8 mouse cellular contexts compared by ENCODE assay signal in genomic region chr6:128088746-128089523, GRCm38 (mm10). TPM values are rescaled to one million over a fixed set of nuclear protein-coding genes. Genes with fewer than 3 reads are reported as not detected.
DNase-seq lines count a peak whose midpoint lies in the region; ATAC-seq and TF ChIP-seq lines count a peak whose summit lies in the region.

No protein-coding gene starts in this region.

- 0 out of 2 replicates have a peak overlapping the region, but pooled peaks have one; percentile 43 for H3K9ac ChIP-seq in heart, embryonic 11.5 days (ENCODE audit: low read depth, low read length)
- no peak overlapping the region for H3K9ac ChIP-seq in midbrain, postnatal 0 days (replicated peaks; ENCODE audit: low read length, poor library complexity, severe bottlenecking)
- H3K9ac ChIP-seq in heart, postnatal 0 days (replicated peaks; ENCODE audit: low read depth, low read length): no peak overlapping the region

- H3K27ac ChIP-seq in heart, embryonic 11.5 days (ENCODE audit: low read depth, low read length): peak overlapping the region; percentile 29; the same call in 1 of the 2 replicates
- H3K27ac ChIP-seq in midbrain, embryonic 10.5 days (replicated peaks): peak overlapping the region; percentile 65
- H3K27ac ChIP-seq in midbrain, postnatal 0 days (ENCODE audit: low read depth, low read length): no peak overlapping the region
- peak overlapping the region; percentile 26 for H3K27ac ChIP-seq in heart, postnatal 0 days (ENCODE audit: low read depth)

- no peak for ATAC-seq in heart, embryonic 11.5 days (replicated peaks; ENCODE audit: insufficient number of reproducible peaks, low FRiP score, low TSS enrichment)
- ATAC-seq in midbrain, postnatal 0 days (ENCODE audit: low FRiP score): no peak
- ATAC-seq in heart, postnatal 0 days (ENCODE audit: insufficient read depth, low read depth): no peak

- no peaks in the 10 kb centered on the region for H3K9me3 ChIP-seq in heart, embryonic 11.5 days (replicated peaks; ENCODE audit: control insufficient read depth, low read length)
- H3K9me3 ChIP-seq in midbrain, embryonic 10.5 days (replicated peaks): no peaks in the 10 kb centered on the region
- H3K9me3 ChIP-seq in midbrain, postnatal 0 days (ENCODE audit: low read length): no peaks in the 10 kb centered on the region
- no peaks in the 10 kb centered on the region for H3K9me3 ChIP-seq in heart, postnatal 0 days (replicated peaks; ENCODE audit: control insufficient read depth, low read length)

- TF ChIP-seq CTCF in midbrain, postnatal 0 days (IDR thresholded peaks at IDR 0.05): no peak
- no peak for TF ChIP-seq CTCF in heart, postnatal 0 days (IDR thresholded peaks at IDR 0.05; ENCODE audit: low read depth)

- H3K27me3 ChIP-seq in heart, embryonic 11.5 days (ENCODE audit: control insufficient read depth, insufficient read depth, low read length): no peaks in the 10 kb centered on the region
- no peaks in the 10 kb centered on the region for H3K27me3 ChIP-seq in midbrain, embryonic 10.5 days (ENCODE audit: low read depth, poor library complexity, severe bottlenecking)
- no peaks in the 10 kb centered on the region for H3K27me3 ChIP-seq in midbrain, postnatal 0 days (ENCODE audit: insufficient read depth, low read length)
- no peaks in the 10 kb centered on the region for H3K27me3 ChIP-seq in heart, postnatal 0 days (ENCODE audit: control insufficient read depth, insufficient read depth, low read length)

- no peak for DNase-seq in heart, postnatal 10 days
- no peak for DNase-seq in midbrain, embryonic 10.5 days (ENCODE audit: low spot score)
- no peak for DNase-seq in midbrain, postnatal 0 days (ENCODE audit: low spot score)
- no peak for DNase-seq in heart, postnatal 0 days (ENCODE audit: low spot score)
- DNase-seq in yolk sac, embryonic 10.5 days (ENCODE audit: low spot score): peak; percentile 44
- no peak for DNase-seq in adrenal gland, postnatal 14 days
- no peak for DNase-seq in testis, postnatal 14 days (ENCODE audit: low spot score)

- H3K4me3 ChIP-seq in heart, embryonic 11.5 days (ENCODE audit: low read depth, low read length): no peak overlapping the region
- H3K4me3 ChIP-seq in midbrain, embryonic 10.5 days: no peak overlapping the region
- no peak overlapping the region for H3K4me3 ChIP-seq in midbrain, postnatal 0 days (ENCODE audit: low read depth, low read length)
- H3K4me3 ChIP-seq in heart, postnatal 0 days (ENCODE audit: low read depth, low read length): no peak overlapping the region

- peaks cover 60% of the 10 kb centered on the region for H3K4me1 ChIP-seq in heart, embryonic 11.5 days (ENCODE audit: control insufficient read depth, insufficient read depth, low read length)
- H3K4me1 ChIP-seq in midbrain, embryonic 10.5 days: peaks cover 66% of the 10 kb centered on the region
- peaks cover 5% of the 10 kb centered on the region; the same call in 1 of the 2 replicates for H3K4me1 ChIP-seq in midbrain, postnatal 0 days (ENCODE audit: insufficient read depth, low read length)
- H3K4me1 ChIP-seq in heart, postnatal 0 days (ENCODE audit: control insufficient read depth, insufficient read depth): peaks cover 38% of the 10 kb centered on the region

- H3K4me2 ChIP-seq in heart, embryonic 11.5 days: no peak overlapping the region
- no peak overlapping the region for H3K4me2 ChIP-seq in midbrain, postnatal 0 days (ENCODE audit: low read depth, low read length, poor library complexity, severe bottlenecking)
- no peak overlapping the region for H3K4me2 ChIP-seq in heart, postnatal 0 days (ENCODE audit: low read depth, low read length)

- 68% methylated on average over 8 of the region's 8 CpGs for WGBS in heart, embryonic 11.5 days (ENCODE audit: insufficient replicate concordance)
- WGBS in midbrain, embryonic 10.5 days: 79% methylated on average over 8 of the region's 8 CpGs
- WGBS in midbrain, postnatal 0 days: 86% methylated on average over 8 of the region's 8 CpGs
- WGBS in heart, postnatal 0 days: 60% methylated on average over 8 of the region's 8 CpGs

- no peak for TF ChIP-seq EP300 in heart, postnatal 0 days (IDR thresholded peaks at IDR 0.05; ENCODE audit: low read depth)

- intact Hi-C loops in heart, postnatal 10 days (cut with DNase I): loop anchor here (2.0 kb wide), 1 partner anchor 24 kb away; no protein-coding TSS in a partner anchor

- no peaks in the 10 kb centered on the region for H3K36me3 ChIP-seq in heart, embryonic 11.5 days (ENCODE audit: control insufficient read depth, insufficient read depth, low read length)
- no peaks in the 10 kb centered on the region for H3K36me3 ChIP-seq in midbrain, embryonic 10.5 days
- H3K36me3 ChIP-seq in midbrain, postnatal 0 days (ENCODE audit: insufficient read depth, low read length): no peaks in the 10 kb centered on the region
- H3K36me3 ChIP-seq in heart, postnatal 0 days (replicated peaks; ENCODE audit: control insufficient read depth, insufficient read depth, low read length): no peaks in the 10 kb centered on the region

RNA-seq across cellular contexts. Expression of gene Tspan9, which starts 54.5 kb away (rescaled TPM):
- polyA plus RNA-seq in heart, embryonic 11.5 days (2014; fragmentation: Nextera tagmentation; extraction: Ambion mirVana): 130 and 148 TPM in 2 replicates
- total RNA-seq in heart, postnatal 10 days (2021): 100 to 1,000 TPM; 184 to 197 TPM
- polyA plus RNA-seq in midbrain, embryonic 10.5 days (2016; fragmentation: Nextera tagmentation; extraction: Ambion mirVana): 48.0 and 52.6 TPM in 2 replicates
- 143 and 160 TPM in 2 replicates for total RNA-seq in midbrain, postnatal 0 days (2014; rRNA removed)
- polyA plus RNA-seq in midbrain, postnatal 0 days (2015; fragmentation: Nextera tagmentation; extraction: Ambion mirVana): 50.9 and 58.8 TPM in 2 replicates
- total RNA-seq in heart, postnatal 0 days (2014; rRNA removed; ENCODE audit: low replicate concordance): 332 and 368 TPM in 2 replicates
- polyA plus RNA-seq in heart, postnatal 0 days (2015; fragmentation: Nextera tagmentation; extraction: Ambion mirVana): 84.7 and 105 TPM in 2 replicates
- 53.9 and 59.0 TPM in 2 replicates for total RNA-seq in adrenal gland, postnatal 14 days (2021)
